Mouse (Mus musculus): Measurements from ENCODE around the gene Slc35e3. TPM values are rescaled to one million over a fixed set of nuclear protein-coding genes. Genes with fewer than 3 reads are reported as not detected.

Slc35e3 gene
- polyA plus RNA-seq, 1 experiment from 2014 or later: 26.9 TPM

DNA sequence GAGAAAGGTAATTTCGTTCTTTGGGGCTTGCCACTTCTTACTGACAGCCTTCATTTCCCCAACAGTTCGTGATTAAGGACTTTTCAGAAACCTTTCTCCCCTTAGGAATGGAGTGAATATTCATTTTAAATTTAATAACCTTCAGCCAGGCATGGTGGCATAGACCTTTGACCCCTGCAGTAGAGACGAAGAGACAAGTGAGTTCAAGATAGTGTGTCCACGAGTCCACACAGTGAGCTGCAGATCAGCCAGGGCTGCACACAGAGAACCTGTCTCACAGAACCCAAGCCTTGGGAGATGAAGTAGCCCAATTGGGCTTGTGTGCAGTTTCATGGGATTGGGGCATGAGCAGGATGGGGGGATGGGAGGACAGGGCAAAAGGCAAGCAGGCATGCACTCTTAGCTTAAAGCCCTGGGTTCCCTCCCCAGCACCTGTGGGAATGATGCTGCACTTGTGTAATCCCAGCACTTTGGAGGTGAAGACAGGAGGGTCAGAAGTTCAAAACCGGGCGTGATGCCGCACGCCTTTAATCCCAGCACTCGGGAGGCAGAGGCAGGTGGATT lies 33.9 kb downstream of the Slc35e3 start:
- 0 out of 2 replicates have a peak, but pooled peaks cover 3% of the 10 kb centered on the region for H3K36me3 ChIP-seq
- no peak overlapping the region for H3K4me2 ChIP-seq
- H3K9me3 ChIP-seq (replicated peaks): no peaks in the 10 kb centered on the region
- no peak for ATAC-seq (ENCODE audit: low FRiP score)
- peaks cover 18% of the 10 kb centered on the region for H3K4me1 ChIP-seq
- no peaks in the 10 kb centered on the region for H3K27me3 ChIP-seq (replicated peaks)
- no peak overlapping the region for H3K4me3 ChIP-seq (replicated peaks)
- no peak overlapping the region for H3K27ac ChIP-seq (replicated peaks)
- no peak overlapping the region for H3K9ac ChIP-seq (replicated peaks)
- WGBS: 92% methylated on average over 9 of the region's 9 CpGs

DNA sequence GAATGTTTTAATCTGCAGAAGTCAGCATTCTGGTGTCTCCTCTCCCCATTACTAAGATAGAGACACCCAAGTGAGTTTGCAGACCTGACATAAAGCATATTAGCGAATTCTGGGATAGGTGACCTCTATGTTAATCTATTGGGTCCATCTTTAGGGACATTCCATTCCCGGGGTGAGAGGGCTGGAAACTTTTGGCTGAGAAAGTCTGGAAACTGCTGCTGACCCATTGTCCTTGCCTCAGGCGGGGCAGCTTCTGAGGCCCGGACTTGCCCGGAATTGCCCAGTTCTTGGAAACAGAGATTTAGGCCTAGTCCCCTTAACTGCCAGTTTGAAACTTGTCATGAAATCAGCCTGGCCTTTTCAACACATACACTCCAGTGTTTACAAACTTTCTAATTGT lies 34.8 kb downstream of the Slc35e3 start:
- no peak for ATAC-seq (ENCODE audit: low FRiP score)
- Histone ChIP-seq H3K27me3 (replicated peaks) (no peaks in the 10 kb centered on the region), H3K36me3 (0 out of 2 replicates have a peak, but pooled peaks cover 6% of the 10 kb centered on the region), H3K9me3 (replicated peaks) (no peaks in the 10 kb centered on the region), H3K4me1 (peaks cover 26% of the 10 kb centered on the region), H3K4me3 (replicated peaks) (peak overlapping the region; percentile 53), H3K4me2 (peak overlapping the region; percentile 66), H3K9ac (replicated peaks) (peak overlapping the region; percentile 82), H3K27ac (replicated peaks) (peak overlapping the region; percentile 83)
- 72% methylated on average over 5 of the region's 5 CpGs for WGBS

GRCm38 (mm10) chr10:117710604-117711141 lies 35.5 kb downstream of the Slc35e3 start, which contains the start of gene Mdm2:
Gene Mdm2, minus strand, starts transcription at chr10:117710758.
- peak; percentile 93 for ATAC-seq (ENCODE audit: low FRiP score)
- no peaks in the 10 kb centered on the region for H3K9me3 ChIP-seq (replicated peaks)
- H3K36me3 ChIP-seq: 0 out of 2 replicates have a peak, but pooled peaks cover 6% of the 10 kb centered on the region
- H3K4me1 ChIP-seq: peaks cover 29% of the 10 kb centered on the region
- H3K27ac ChIP-seq (replicated peaks): peak within 1 kb of the TSS; percentile 93
- peak within 1 kb of the TSS; percentile 69 for H3K4me2 ChIP-seq
- H3K27me3 ChIP-seq (replicated peaks): no peaks in the 10 kb centered on the region
- H3K4me3 ChIP-seq (replicated peaks): peak within 1 kb of the TSS; percentile 53
- under 1% methylated on average over 52 of the region's 52 CpGs for WGBS
- H3K9ac ChIP-seq (replicated peaks): peak within 1 kb of the TSS; percentile 82

DNA sequence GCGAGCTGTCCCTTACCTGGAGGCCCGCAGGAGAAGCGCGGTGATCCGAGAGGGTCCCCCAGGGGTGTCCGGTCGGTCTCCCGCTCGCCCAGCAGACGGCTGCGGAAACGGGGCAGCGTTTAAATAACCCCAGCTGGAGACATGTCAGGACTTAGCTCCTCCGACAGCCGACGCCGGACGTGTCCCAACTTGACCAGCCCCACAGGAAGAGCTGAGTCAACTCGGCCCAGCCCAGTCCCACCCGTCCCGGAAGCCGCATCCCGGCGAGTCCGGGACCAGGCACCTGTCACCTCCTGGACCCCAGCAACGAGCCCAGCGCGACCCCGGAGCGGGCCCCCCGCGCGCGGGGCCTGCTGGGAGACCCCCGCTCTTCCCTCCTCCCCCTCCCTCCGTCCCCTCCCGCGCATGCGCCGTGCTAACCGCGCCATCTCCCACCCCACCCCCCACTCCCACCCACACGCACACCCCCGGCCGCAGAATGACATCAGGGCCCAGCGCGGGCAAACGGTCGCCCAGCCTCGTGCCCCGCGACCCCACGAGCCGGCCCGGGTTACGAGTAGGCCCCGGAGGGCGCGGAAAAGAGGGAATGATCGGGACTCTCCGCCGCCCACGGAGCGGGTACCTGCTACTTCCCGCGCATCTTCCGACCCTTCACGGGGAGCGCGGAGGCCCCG lies 36.1 kb downstream of the Slc35e3 start:
- Histone ChIP-seq H3K27ac (replicated peaks) (peak overlapping the region; percentile 93), H3K27me3 (replicated peaks) (no peaks in the 10 kb centered on the region), H3K4me2 (peak overlapping the region; percentile 69), H3K9ac (replicated peaks) (peak overlapping the region; percentile 82), H3K4me1 (peaks cover 29% of the 10 kb centered on the region), H3K9me3 (replicated peaks) (no peaks in the 10 kb centered on the region), H3K4me3 (replicated peaks) (peak overlapping the region; percentile 53), H3K36me3 (peaks cover 12% of the 10 kb centered on the region)
- peak; percentile 83 for ATAC-seq (ENCODE audit: low FRiP score)
- WGBS: under 1% methylated on average over 67 of the region's 71 CpGs

DNA sequence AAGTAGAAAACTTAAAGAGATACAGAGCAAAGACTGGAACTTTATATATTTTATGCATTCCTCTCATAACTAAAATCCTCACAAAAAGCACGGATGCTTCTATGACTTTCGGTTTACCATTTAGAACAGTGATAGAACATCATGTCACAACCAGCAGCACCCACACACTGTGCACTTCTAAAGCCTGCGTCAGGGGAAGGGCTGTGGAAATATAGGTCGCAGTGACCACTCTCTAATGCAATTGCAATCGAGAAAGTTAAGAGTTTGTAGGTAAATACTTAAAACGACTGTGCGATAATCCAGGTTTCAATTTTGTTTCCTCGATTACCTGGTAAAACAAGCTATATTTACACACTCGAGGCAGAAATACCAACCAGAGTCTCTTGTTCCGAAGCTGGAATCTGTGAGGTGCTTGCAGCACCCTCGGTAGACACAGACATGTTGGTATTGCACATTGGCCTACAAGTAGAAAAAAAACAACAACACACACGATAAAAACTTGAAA lies 36.8 kb downstream of the Slc35e3 start:
- peak overlapping the region; percentile 69 for H3K4me2 ChIP-seq
- H3K9ac ChIP-seq (replicated peaks): peak overlapping the region; percentile 82
- peak overlapping the region; percentile 93; the same call in 1 of the 2 replicates for H3K27ac ChIP-seq (replicated peaks)
- peaks cover 29% of the 10 kb centered on the region for H3K4me1 ChIP-seq
- no peaks in the 10 kb centered on the region for H3K9me3 ChIP-seq (replicated peaks)
- H3K36me3 ChIP-seq: peaks cover 19% of the 10 kb centered on the region
- no peaks in the 10 kb centered on the region for H3K27me3 ChIP-seq (replicated peaks)
- WGBS: 55% methylated on average over 12 of the region's 12 CpGs
- no peak for ATAC-seq (ENCODE audit: low FRiP score)
- H3K4me3 ChIP-seq (replicated peaks): peak overlapping the region; percentile 53

DNA sequence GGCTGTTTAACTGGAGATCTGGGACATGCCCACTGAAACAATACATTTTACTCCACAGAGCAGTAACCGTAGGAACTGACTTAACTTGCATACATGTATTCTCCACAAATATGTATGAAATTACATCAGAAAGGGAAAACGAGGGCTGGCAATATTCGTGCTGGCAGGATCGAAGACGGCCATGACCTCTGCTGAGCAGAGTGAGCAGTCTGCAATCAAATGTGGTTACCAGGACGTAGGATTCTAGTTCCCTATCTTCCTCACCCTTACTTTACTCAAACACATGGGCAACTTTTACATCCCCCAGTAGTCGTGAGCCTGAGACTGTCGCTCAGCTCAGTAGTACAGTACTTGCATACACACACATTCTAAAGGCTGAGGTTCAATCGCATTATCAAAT lies 37.3 kb downstream of the Slc35e3 start:
- Histone ChIP-seq H3K9ac (replicated peaks) (no peak overlapping the region), H3K9me3 (replicated peaks) (no peaks in the 10 kb centered on the region), H3K36me3 (peaks cover 22% of the 10 kb centered on the region), H3K27ac (replicated peaks) (no peak overlapping the region), H3K27me3 (replicated peaks) (no peaks in the 10 kb centered on the region), H3K4me3 (replicated peaks) (peak overlapping the region; percentile 53), H3K4me2 (peak overlapping the region; percentile 69), H3K4me1 (peaks cover 29% of the 10 kb centered on the region)
- WGBS: 82% methylated on average over 9 of the region's 9 CpGs
- ATAC-seq (ENCODE audit: low FRiP score): no peak

GRCm38 (mm10) chr10:117708376-117708775 lies 37.8 kb downstream of the Slc35e3 start:
- H3K4me3 ChIP-seq (replicated peaks): no peak overlapping the region
- no peak overlapping the region for H3K27ac ChIP-seq (replicated peaks)
- H3K9ac ChIP-seq (replicated peaks): no peak overlapping the region
- H3K36me3 ChIP-seq: peaks cover 26% of the 10 kb centered on the region
- no peaks in the 10 kb centered on the region for H3K27me3 ChIP-seq (replicated peaks)
- ATAC-seq (ENCODE audit: low FRiP score): no peak
- H3K9me3 ChIP-seq (replicated peaks): no peaks in the 10 kb centered on the region
- WGBS: 97% methylated on average over 2 of the region's 2 CpGs
- no peak overlapping the region for H3K4me2 ChIP-seq
- H3K4me1 ChIP-seq: peaks cover 29% of the 10 kb centered on the region

DNA sequence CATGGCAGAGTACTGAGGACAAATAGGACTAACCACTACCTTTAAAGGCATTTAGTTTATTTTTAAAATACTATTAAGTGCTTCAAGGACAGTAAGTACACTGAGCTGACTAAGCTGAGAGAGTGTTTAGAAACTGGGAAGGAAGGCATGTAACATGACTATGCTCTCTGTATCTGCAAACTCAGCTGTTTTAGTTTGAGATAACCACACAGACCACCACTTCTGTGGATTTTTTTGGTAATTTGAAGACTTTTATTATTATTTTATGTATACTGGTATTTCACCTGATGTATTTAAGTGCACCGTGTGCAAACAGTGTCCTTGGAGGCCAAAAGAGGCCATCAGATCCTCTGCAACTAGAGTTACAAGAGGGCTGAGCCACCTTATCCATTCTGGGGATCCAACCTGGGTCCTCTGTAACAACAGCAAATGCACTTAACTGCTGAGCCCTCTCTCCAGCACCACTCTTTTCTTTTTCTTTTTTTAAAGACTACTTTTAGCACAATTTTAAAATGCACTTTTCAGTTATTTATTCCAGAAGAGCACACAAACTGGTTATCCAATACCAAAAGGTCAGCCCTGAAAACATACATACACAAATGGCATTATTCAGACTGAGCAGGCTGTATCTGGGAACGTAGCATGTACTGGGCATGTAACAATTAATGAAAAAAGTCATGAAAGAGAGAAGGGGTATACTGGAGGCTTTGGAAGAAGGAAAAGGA lies 38.9 kb downstream of the Slc35e3 start:
- Histone ChIP-seq H3K4me3 (replicated peaks) (no peak overlapping the region), H3K27me3 (replicated peaks) (no peaks in the 10 kb centered on the region), H3K27ac (replicated peaks) (no peak overlapping the region), H3K4me1 (peaks cover 29% of the 10 kb centered on the region), H3K9me3 (replicated peaks) (no peaks in the 10 kb centered on the region), H3K36me3 (peaks cover 33% of the 10 kb centered on the region), H3K9ac (replicated peaks) (no peak overlapping the region), H3K4me2 (no peak overlapping the region)
- WGBS: 93% methylated on average over 2 of the region's 2 CpGs
- no peak for ATAC-seq (ENCODE audit: low FRiP score)

DNA sequence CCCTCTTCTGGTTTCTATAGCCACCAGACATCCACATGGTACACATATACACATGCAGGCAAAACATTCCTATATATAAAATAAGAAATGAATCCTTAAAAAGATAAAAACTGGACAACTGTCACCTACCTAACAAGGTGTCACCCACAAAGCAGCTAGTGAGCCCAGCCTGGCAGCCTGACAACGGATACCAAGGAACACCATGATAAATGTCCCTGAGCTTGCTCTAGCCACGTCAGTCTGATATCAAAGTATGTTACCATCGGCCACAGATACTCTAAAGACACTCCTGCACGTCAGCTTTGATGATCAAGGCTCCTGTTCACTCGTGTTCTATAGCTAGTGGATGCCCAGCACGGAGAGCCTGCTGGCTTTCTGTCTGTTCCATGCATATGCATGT lies 39.7 kb downstream of the Slc35e3 start:
- no peak overlapping the region for H3K9ac ChIP-seq (replicated peaks)
- no peaks in the 10 kb centered on the region for H3K9me3 ChIP-seq (replicated peaks)
- no peaks in the 10 kb centered on the region for H3K27me3 ChIP-seq (replicated peaks)
- no peak overlapping the region for H3K4me3 ChIP-seq (replicated peaks)
- WGBS: 88% methylated on average over 6 of the region's 6 CpGs
- peaks cover 40% of the 10 kb centered on the region for H3K36me3 ChIP-seq
- ATAC-seq (ENCODE audit: low FRiP score): no peak
- H3K4me2 ChIP-seq: no peak overlapping the region
- H3K27ac ChIP-seq (replicated peaks): no peak overlapping the region
- H3K4me1 ChIP-seq: peaks cover 28% of the 10 kb centered on the region

DNA sequence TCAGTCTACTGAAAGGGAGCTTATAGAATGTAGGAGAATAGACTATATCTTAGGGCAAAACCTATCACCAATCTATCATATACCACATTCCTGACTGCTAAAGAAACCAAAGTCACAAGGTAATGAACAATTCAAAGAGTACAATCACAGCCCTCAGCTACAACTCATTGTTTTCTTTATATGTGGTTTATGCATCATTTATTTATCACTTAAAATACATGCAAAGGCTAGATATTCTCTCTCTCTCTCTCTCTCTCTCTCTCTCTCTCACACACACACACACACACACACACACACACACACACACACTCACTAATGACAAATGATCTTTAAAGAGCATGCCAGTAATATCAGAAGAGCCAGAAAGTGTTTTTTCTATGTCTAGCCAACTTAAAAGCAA lies 40.4 kb downstream of the Slc35e3 start:
- peaks cover 44% of the 10 kb centered on the region for H3K36me3 ChIP-seq
- ATAC-seq (ENCODE audit: low FRiP score): no peak
- H3K9ac ChIP-seq (replicated peaks): no peak overlapping the region
- H3K4me3 ChIP-seq (replicated peaks): no peak overlapping the region
- no peaks in the 10 kb centered on the region for H3K9me3 ChIP-seq (replicated peaks)
- no peak overlapping the region for H3K27ac ChIP-seq (replicated peaks)
- H3K4me1 ChIP-seq: peaks cover 23% of the 10 kb centered on the region
- H3K4me2 ChIP-seq: no peak overlapping the region
- H3K27me3 ChIP-seq (replicated peaks): no peaks in the 10 kb centered on the region

GRCm38 (mm10) chr10:117704964-117705335 lies 41.2 kb downstream of the Slc35e3 start:
- Histone ChIP-seq H3K4me1 (peaks cover 23% of the 10 kb centered on the region), H3K27ac (replicated peaks) (no peak overlapping the region), H3K36me3 (peaks cover 53% of the 10 kb centered on the region), H3K27me3 (replicated peaks) (no peaks in the 10 kb centered on the region), H3K4me3 (replicated peaks) (no peak overlapping the region), H3K9me3 (replicated peaks) (no peaks in the 10 kb centered on the region), H3K4me2 (no peak overlapping the region), H3K9ac (replicated peaks) (no peak overlapping the region)
- ATAC-seq (ENCODE audit: low FRiP score): no peak
- WGBS: 91% methylated on average over 6 of the region's 6 CpGs
